Mouse (Mus musculus) cortical plate, adult 2 months (tissue): ENCODE results near the gene Mip.

ENCODE experiments used
- CTCF ChIP-seq: fragments of 200-500 bp; IDR thresholded peaks from 2 replicates; pipeline ENCODE4 v1.5.1; 2011; ENCODE audit warnings: mild to moderate bottlenecking, control low read depth, low read length; ENCODE audit not compliant: insufficient read depth; ENCODE audit errors: extremely low read depth
- POLR2A ChIP-seq: fragments of 200-500 bp; IDR thresholded peaks from 2 replicates; pipeline ENCODE4 v1.6.1; 2011; ENCODE audit warnings: mild to moderate bottlenecking, low read length, control low read depth; ENCODE audit not compliant: insufficient read depth; ENCODE audit errors: extremely low read depth

GRCm38 (mm10) chr10:128258953-128259352 lies 33.3 kb downstream of the Mip start:
- TF ChIP-seq CTCF, result no peak
- TF ChIP-seq POLR2A, result no peak
